Mouse (Mus musculus): ENCODE data around the gene Olfr1197.

Gene Olfr1197

DNA sequence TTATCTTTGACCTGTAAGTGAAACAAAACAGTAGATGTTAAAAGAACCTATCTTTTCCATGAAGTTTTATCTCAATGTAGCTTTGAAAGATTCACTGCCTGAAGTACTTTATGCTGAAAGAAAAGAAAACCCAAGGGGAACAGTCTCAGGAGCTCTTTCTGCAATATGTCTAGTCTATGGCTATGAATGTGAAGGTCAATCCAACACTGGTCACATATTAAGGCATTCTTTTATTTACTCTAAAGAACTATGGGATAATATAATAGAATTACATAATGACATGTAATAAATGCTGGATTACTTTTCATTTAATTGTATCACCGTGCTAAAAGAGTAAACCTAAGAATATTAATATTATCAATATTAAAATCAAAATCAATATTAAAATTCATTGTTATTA, at the start of gene Olfr1197:
Gene Olfr1197, minus strand, starts transcription at position 101 of the 400 bp plus-strand sequence.
- no peak for DNase-seq (ENCODE audit: low spot score in 2 of 2)

DNA sequence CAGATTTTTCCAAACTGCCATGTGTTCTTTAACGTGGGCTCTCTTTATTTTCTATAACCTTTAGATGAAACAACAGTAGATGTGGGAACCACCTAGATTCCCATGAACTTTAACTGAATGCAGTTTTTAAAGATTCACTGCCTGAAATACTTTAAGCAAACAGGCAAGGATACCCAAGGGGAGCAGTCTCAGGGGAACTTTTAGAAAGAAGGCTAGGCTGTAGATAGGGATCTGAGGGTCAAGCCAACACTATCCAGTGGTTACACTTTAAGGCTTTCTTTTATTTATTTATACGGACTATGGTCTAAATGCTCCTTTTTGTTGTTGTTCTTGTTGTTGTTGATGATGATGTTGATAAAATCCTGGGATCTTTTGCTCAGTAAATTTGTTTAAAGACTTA, 38.2 kb upstream of the Olfr1197 start, which contains the start of gene Olfr1200:
Gene Olfr1200, minus strand, starts transcription at position 101 of the 400 bp plus-strand sequence.
- no peak for DNase-seq (ENCODE audit: low spot score in 2 of 2)

DNA sequence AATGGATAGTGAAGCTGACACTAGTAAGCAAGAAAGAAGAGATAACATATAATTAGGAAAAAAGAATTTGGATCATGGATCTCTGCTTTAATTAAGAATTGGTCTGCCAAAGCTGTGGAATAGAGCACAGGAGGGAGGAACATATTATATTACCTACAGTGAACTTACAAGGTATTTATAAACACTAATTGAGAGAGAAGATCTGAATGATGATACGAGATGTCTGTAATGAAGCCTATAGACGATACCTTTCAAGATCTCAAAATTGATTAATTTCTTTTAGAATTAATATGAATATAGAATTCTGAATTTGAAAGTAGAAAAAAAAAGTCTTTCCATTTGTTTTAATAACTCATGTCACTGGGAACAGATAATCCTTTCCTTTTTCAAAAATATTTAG, 28.2 kb upstream of the Olfr1197 start, which contains the start of gene Olfr1199:
Gene Olfr1199, minus strand, starts transcription at position 101 of the 400 bp plus-strand sequence.
- no peak for DNase-seq (ENCODE audit: low spot score in 2 of 2)

DNA sequence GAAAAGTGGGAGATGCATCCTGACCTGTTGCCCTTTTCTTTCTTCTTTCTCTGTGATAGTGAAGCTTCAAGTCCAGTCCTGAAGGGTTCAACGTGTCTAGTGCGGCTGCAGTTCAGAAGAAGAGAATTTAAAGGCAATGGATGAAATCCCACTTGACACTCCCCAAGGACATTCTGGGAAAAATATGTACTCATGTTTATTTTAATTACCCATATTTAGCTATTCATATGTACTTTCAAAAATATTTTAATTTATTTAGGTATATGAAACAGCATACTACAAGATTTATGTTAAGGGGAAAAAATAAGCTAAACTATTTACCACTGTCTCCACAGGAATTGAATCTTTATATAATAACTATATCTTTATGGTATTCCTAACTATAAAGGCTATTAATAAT, 19.1 kb upstream of the Olfr1197 start, which contains the start of gene Olfr1198:
Gene Olfr1198, minus strand, starts transcription at position 101 of the 400 bp plus-strand sequence.
- no peak for DNase-seq (ENCODE audit: low spot score in 2 of 2)

DNA sequence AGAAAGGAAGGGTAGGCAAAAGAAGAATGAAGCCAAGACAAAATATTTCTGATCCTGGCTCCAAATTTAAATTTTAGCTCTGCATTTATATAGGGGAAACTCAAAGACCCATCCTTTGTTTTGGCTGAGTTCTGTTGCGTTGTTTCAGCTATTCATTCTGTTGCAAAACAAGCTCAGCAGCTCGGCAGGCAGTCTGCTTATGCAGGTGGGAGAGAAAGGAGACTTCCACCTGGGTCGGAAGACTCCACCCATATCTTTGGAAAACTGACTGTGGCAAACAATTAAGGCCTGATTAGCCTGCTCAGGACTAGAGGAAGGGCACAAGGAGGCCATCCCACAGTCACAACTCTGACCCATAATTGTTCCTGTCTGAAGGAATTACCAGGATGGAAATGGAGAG, 11.2 kb upstream of the Olfr1197 start:
- no peak for DNase-seq (ENCODE audit: low spot score in 2 of 2)

DNA sequence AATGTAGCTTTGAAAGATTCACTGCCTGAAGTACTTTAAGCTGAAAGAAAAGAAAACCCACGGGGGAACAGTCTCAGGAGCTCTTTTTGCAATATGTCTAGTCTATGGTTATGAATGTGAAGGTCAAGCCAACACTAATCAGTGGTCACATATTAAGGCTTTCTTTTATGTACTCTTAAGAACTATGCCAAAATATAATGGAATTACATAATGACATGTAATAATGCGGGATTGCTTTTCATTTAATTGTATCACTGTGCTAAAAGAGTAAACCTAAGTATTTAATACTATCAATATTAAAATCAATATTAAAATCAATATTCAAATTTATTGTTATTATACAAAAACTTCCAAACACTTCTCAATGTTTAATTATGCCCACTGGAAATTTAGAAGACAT, 27.7 kb downstream of the Olfr1197 start, which contains the start of gene Olfr1196:
Gene Olfr1196, minus strand, starts transcription at position 101 of the 400 bp plus-strand sequence.
- DNase-seq (ENCODE audit: low spot score in 2 of 2), result no peak

DNA sequence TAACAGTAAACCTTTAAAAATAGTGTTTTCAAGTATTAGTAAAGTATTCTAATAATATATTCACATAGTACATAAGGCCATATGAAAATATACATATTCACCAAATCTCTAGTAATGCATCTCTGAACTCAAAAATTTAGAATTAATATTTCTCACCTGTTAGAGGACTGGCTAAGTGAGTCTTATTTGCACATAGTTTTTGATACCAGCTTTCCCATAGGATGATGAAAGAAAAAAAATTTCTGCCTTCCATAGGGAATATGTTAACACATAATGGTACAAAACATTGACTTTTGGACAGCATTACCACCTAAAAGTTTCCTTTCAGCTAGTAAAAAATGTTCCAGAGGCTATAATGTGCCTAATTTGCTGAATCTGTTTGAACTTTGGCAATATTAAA, 43.1 kb downstream of the Olfr1197 start, which contains the start of gene Olfr1195:
Gene Olfr1195, minus strand, starts transcription at position 101 of the 400 bp plus-strand sequence.
- DNase-seq (ENCODE audit: low spot score in 2 of 2), result no peak

All from spleen, postnatal 10 days (tissue).